Mouse (Mus musculus) kidney, adult 18-20 months (tissue): ENCODE measurements around the gene Rgr.

ENCODE experiments used
- DNase-seq: peaks from one replicate; pipeline ENCODE4 v3.0.0; 2021

Gene Rgr

GRCm38 (mm10) chr14:37048914-37049410 is at the start of gene Rgr:
TSS of gene Rgr (minus strand) at chr14:37048964.
- no peak for DNase-seq

GRCm38 (mm10) chr14:37097956-37098530 is 49.3 kb upstream of the Rgr start, which contains the start of gene Cdhr1:
TSS of gene Cdhr1 (minus strand) at chr14:37098347.
- peak; percentile 9 for DNase-seq

- DNase-seq: no peak
These were observed 46.8 kb upstream of the Rgr start for GRCm38 (mm10) chr14:37095556-37095955.

- DNase-seq: no peak
These were observed 45.7 kb upstream of the Rgr start for GRCm38 (mm10) chr14:37094436-37094835.

GRCm38 (mm10) chr14:37083755-37084154 is 35.0 kb upstream of the Rgr start:
- DNase-seq: no peak

GRCm38 (mm10) chr14:37080724-37081123 is 32.0 kb upstream of the Rgr start:
- DNase-seq: no peak

- DNase-seq: peak; percentile 49
These were observed 19.8 kb upstream of the Rgr start for GRCm38 (mm10) chr14:37068516-37068915.

- no peak for DNase-seq
These were observed 18.9 kb upstream of the Rgr start, which contains the start of gene Lrit2 for GRCm38 (mm10) chr14:37067629-37068028. TSS of gene Lrit2 (plus strand) at chr14:37067929.

GRCm38 (mm10) chr14:37066636-37067035 is 17.9 kb upstream of the Rgr start:
- no peak for DNase-seq

- no peak for DNase-seq
These were observed 16.1 kb upstream of the Rgr start for GRCm38 (mm10) chr14:37064849-37065248.

GRCm38 (mm10) chr14:37034432-37034831 is 14.3 kb downstream of the Rgr start:
- DNase-seq: no peak

GRCm38 (mm10) chr14:37033241-37033640 is 15.5 kb downstream of the Rgr start:
- peak; percentile 77 for DNase-seq

GRCm38 (mm10) chr14:37032481-37033104 is 16.2 kb downstream of the Rgr start:
- no peak for DNase-seq

- no peak for DNase-seq
These were observed 20.2 kb downstream of the Rgr start for GRCm38 (mm10) chr14:37028555-37028954.

- DNase-seq: no peak
These were observed 20.8 kb downstream of the Rgr start for GRCm38 (mm10) chr14:37027951-37028350.

- no peak for DNase-seq
These were observed 21.4 kb downstream of the Rgr start for GRCm38 (mm10) chr14:37027248-37027933.

- no peak for DNase-seq
These were observed 32.9 kb downstream of the Rgr start for GRCm38 (mm10) chr14:37015894-37016293.

- no peak for DNase-seq
These were observed 35.1 kb downstream of the Rgr start for GRCm38 (mm10) chr14:37013644-37014043.

GRCm38 (mm10) chr14:37009686-37010085 is 39.1 kb downstream of the Rgr start:
- no peak for DNase-seq

GRCm38 (mm10) chr14:37006489-37006888 is 42.3 kb downstream of the Rgr start:
- no peak for DNase-seq

GRCm38 (mm10) chr14:37005865-37006264 is 42.9 kb downstream of the Rgr start:
- DNase-seq: no peak

- DNase-seq: no peak
These were observed 45.2 kb downstream of the Rgr start for GRCm38 (mm10) chr14:37003431-37004095.

- DNase-seq: no peak
These were observed 45.9 kb downstream of the Rgr start for GRCm38 (mm10) chr14:37002852-37003251.
